Mouse (Mus musculus): ENCODE data around the gene Sergef.

DNA sequence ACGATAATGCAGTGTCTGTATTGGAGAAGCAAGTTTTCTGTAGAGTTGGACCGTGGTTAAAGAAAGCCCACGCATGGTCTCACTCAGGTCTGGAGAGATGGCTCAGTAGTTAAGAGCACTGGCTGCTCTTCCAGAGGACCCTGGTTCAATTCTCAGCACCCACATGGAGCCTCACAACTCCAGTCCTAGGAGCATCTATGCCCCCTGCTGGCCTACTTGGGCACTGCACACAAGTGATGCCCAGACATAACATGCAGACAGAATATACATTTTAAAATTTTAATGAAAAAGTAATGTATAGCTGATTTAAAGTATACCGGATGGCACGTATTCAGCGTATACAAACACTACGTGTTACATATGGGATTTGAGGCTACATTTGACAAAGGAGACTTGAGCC, 74.2 kb downstream of the Sergef start:
- TF ChIP-seq ZNF384 (IDR thresholded peaks at IDR 0.05; ENCODE audit: low read depth, low read length) (no peak), CHD2 (IDR thresholded peaks at IDR 0.05; ENCODE audit: low read depth, low read length) (no peak), HCFC1 (IDR thresholded peaks at IDR 0.05; ENCODE audit: borderline replicate concordance, insufficient read depth, low read length) (no peak)

Measured in ES-E14 (cell line).